Mouse (Mus musculus) limb, embryonic 10.5 days (tissue): ENCODE measurements around the gene Aprt. TPM values are rescaled to one million over a fixed set of nuclear protein-coding genes. Genes with fewer than 3 reads are reported as not detected.

Experiments
- DNase-seq: peaks from one replicate; pipeline ENCODE4 v3.0.0-alpha.2; 2017; ENCODE audit warnings: low spot score
- H3K27ac ChIP-seq: fragments of 300-500 bp; sonication (generic); 2 replicates; pipeline ENCODE4 v1.5.1; 2016; ENCODE audit warnings: mild to moderate bottlenecking
- H3K27me3 ChIP-seq: fragments of 300-500 bp; sonication (generic); 2 replicates; pipeline ENCODE4 v1.6.1; 2016; ENCODE audit warnings: low read depth, mild to moderate bottlenecking; ENCODE audit not compliant: poor library complexity, severe bottlenecking
- H3K36me3 ChIP-seq: fragments of 300-500 bp; sonication (generic); 2 replicates; pipeline ENCODE4 v1.6.1; 2016; ENCODE audit warnings: mild to moderate bottlenecking, moderate library complexity
- H3K4me1 ChIP-seq: fragments of 300-500 bp; sonication (generic); 2 replicates; pipeline ENCODE4 v1.6.1; 2016
- H3K4me3 ChIP-seq: fragments of 300-500 bp; sonication (generic); 2 replicates; pipeline ENCODE4 v1.5.1; 2016; ENCODE audit warnings: mild to moderate bottlenecking, moderate library complexity
- H3K9me3 ChIP-seq: fragments of 300-500 bp; sonication (generic); replicated peaks from 2 replicates; pipeline ENCODE4 v1.6.1; 2016; ENCODE audit warnings: mild to moderate bottlenecking
- whole genome bisulfite sequencing: fragments of 180-500 bp; shearing (Covaris S2); methylation state at CpG from one replicate; pipeline ENCODE4 v1.1.7; 2016; 5-methylcytosine and 5-hydroxymethylcytosine counted together
- polyA plus RNA-seq: library from polyadenylated mRNA; unstranded; fragments of >200 nt; fragmentation: Nextera tagmentation; extraction: Ambion mirVana; gene quantifications from 2 replicates; pipeline ENCODE4 v1.2.1, GENCODE M21; 2016

The Aprt gene
- polyA plus RNA-seq, 1 experiment from 2014 or later, result 285 TPM

DNA sequence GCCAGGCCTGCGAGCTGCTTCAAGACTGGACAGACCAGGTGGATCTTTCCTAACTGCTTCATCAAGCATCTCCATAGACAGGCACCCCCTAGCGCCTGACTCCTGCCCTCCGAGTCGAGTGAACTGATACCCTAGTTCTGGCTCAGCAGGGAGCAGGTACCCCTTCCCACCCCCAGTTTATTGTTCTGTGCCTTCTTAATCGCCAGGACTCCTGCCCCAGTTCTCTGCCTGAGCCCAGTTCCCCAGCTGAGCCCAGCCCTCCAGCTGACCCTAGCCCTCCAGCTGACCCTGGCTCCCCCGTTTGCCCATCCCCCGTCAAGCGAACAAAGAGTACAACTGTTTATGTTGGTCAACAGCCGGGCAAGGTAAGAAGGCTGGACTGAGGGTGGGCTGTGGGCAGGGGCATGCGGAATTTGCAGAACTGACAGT, 7.8 kb downstream of the Aprt start:
- WGBS, result 18% methylated on average over 10 of the region's 10 CpGs
- no peaks in the 10 kb centered on the region for H3K27me3 ChIP-seq
- no peaks in the 10 kb centered on the region for H3K9me3 ChIP-seq
- peak overlapping the region; percentile 98 for H3K4me3 ChIP-seq
- no peak for DNase-seq
- peaks cover 55% of the 10 kb centered on the region for H3K4me1 ChIP-seq
- H3K36me3 ChIP-seq, result peaks cover 56% of the 10 kb centered on the region
- H3K27ac ChIP-seq, result peak overlapping the region; percentile 98

DNA sequence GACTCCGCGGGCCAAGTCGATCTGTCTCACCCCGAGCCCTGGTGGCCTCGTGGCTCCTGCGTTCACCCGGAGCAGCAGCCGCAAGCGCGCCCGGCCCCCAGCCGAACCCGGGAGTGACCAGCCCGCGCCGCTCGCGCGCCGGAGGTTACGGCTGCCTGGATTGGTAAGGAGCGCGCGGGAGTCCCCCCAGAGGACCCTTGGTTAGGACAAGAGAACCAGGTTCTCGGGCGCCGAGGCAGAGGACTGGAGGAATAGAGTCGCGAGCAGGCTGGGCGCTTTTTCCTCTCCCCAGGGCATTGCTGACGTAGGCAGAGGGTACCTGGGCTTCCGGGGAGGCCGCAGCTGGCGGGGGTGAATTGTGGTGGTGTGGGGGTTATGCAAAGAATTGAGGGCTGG, 8.6 kb downstream of the Aprt start:
- Histone ChIP-seq H3K4me1 (peaks cover 53% of the 10 kb centered on the region), H3K27ac (peak overlapping the region; percentile 98), H3K36me3 (peaks cover 48% of the 10 kb centered on the region), H3K27me3 (no peaks in the 10 kb centered on the region), H3K4me3 (peak overlapping the region; percentile 98), H3K9me3 (no peaks in the 10 kb centered on the region)
- no peak for DNase-seq
- under 1% methylated on average over 34 of the region's 34 CpGs for whole genome bisulfite sequencing

- peak; percentile 99 for DNase-seq
- H3K27ac ChIP-seq, result peak within 1 kb of the TSS; percentile 98
- H3K36me3 ChIP-seq, result peaks cover 42% of the 10 kb centered on the region
- H3K27me3 ChIP-seq, result no peaks in the 10 kb centered on the region
- WGBS, result under 1% methylated on average over 62 of the region's 62 CpGs
- H3K4me1 ChIP-seq, result peaks cover 52% of the 10 kb centered on the region
- H3K4me3 ChIP-seq, result peak within 1 kb of the TSS; percentile 98
- no peaks in the 10 kb centered on the region for H3K9me3 ChIP-seq
Measured at GRCm38 (mm10) chr8:122567361-122568108, 9.2 kb downstream of the Aprt start, which contains the start of gene Cdt1. TSS of gene Cdt1 (plus strand) at chr8:122568015.

DNA sequence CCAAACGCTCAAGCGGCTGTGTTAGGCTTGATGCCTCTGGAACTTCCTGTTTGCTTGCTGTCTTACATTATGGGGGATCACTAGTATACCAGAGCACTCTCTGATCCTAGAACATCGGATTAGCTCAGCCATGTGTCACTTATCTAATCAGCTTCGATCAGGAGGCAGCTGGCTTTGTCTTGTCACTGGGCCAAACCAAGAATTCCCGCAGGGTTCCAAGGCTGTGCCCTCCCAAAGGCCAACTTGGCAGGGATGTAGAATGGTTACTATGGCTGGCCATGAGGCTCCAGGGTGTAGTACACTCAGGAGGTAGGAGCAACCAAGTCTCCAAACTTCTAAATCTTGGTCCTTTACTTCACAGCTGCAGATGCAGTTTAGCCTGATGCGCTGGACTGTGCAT, 9.9 kb downstream of the Aprt start:
- peak overlapping the region; percentile 98 for H3K4me3 ChIP-seq
- H3K9me3 ChIP-seq, result no peaks in the 10 kb centered on the region
- peaks cover 49% of the 10 kb centered on the region for H3K4me1 ChIP-seq
- WGBS, result 60% methylated on average over 6 of the region's 6 CpGs
- no peaks in the 10 kb centered on the region for H3K27me3 ChIP-seq
- H3K36me3 ChIP-seq, result peaks cover 35% of the 10 kb centered on the region
- DNase-seq, result no peak
- peak overlapping the region; percentile 98 for H3K27ac ChIP-seq

DNA sequence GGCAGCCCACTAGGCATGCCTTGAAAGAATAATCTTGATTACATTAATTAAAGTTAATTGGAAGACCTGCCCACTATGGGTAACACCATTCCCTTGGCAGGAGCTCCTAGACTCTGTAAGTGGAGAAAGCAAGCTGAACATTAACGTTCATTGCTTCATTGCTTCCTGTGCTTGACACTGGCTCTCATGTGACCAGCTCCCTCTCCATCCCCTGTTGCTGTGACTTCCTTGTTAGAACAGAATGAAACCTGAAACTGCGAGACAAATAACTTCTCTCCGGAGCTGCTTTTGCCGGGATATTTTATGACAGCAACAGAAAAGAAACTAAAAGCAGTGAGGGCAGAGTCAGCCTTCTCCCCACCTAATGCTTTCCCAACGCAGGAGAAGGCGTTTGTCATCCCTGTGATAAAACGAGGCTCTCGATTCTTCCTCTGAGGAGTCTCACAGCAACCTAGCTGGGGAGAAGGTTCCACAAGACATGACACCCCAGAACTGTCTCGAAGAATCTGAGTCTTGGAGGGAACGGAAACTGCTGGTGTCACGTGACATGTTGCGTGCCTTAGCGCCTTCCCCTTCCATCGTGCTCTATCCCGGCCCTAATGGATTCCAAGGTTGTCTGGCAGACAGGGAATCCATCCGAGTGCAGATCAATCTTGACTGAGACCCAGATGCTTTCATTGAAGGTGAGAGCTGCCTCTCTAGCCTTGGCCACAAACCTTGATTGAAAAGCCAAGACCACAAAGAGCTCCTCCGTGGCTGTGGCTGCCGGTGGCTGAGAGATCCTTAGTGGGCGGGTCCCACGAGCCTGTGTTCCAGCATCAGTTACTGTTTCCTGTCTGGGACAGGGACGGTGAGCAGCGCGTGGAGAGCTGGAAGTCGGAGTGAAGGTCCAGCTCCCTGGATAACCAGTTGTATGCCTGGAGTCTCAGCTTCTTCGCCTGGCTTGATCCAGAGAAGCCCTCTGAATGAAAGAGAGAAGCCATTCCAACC, 12.1 kb downstream of the Aprt start:
- Histone ChIP-seq H3K27me3 (no peaks in the 10 kb centered on the region), H3K4me3 (no peak overlapping the region), H3K36me3 (peaks cover 14% of the 10 kb centered on the region), H3K9me3 (no peaks in the 10 kb centered on the region), H3K4me1 (peaks cover 38% of the 10 kb centered on the region), H3K27ac (peak overlapping the region; percentile 42; the same call in 1 of the 2 replicates)
- DNase-seq, result no peak
- 85% methylated on average over 25 of the region's 25 CpGs for WGBS

DNA sequence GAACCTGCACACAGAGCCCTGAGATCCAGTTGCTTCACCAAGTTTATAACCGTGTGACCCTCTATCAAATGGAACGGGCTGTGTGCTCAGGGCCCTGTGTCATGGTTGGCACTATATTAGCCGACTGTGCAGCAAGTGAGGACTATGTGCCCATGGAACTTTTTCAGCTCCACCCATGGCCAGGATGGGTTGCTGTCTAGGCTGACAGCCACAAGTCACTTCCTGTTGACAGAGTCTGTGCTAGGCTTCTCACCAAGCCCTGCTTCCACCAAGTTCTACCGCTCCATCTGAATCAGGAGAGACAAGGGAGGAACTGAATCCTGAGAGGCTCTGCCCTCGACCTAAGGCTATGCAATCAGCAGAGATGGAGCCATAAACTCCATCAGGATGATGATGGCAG, 15.5 kb downstream of the Aprt start:
- peaks cover 4% of the 10 kb centered on the region for H3K36me3 ChIP-seq
- no peak overlapping the region for H3K27ac ChIP-seq
- no peak overlapping the region for H3K4me3 ChIP-seq
- no peak for DNase-seq
- H3K27me3 ChIP-seq, result no peaks in the 10 kb centered on the region
- 81% methylated on average over 5 of the region's 5 CpGs for WGBS
- H3K4me1 ChIP-seq, result peaks cover 40% of the 10 kb centered on the region
- no peaks in the 10 kb centered on the region for H3K9me3 ChIP-seq

- H3K27me3 ChIP-seq, result no peaks in the 10 kb centered on the region
- H3K4me1 ChIP-seq, result peaks cover 33% of the 10 kb centered on the region
- no peaks in the 10 kb centered on the region for H3K9me3 ChIP-seq
- H3K4me3 ChIP-seq, result 0 out of 2 replicates have a peak overlapping the region, but pooled peaks have one; percentile 6
- no peaks in the 10 kb centered on the region for H3K36me3 ChIP-seq
- peak overlapping the region; percentile 37 for H3K27ac ChIP-seq
- 10% methylated on average over 12 of the region's 12 CpGs for WGBS
- DNase-seq, result peak; percentile 56
Measured at GRCm38 (mm10) chr8:122558671-122559349, 17.9 kb downstream of the Aprt start.

GRCm38 (mm10) chr8:122557248-122558038, 19.3 kb downstream of the Aprt start:
- Histone ChIP-seq H3K4me3 (peak overlapping the region; percentile 2; the same call in 1 of the 2 replicates), H3K36me3 (no peaks in the 10 kb centered on the region), H3K4me1 (peaks cover 33% of the 10 kb centered on the region), H3K27ac (peak overlapping the region; percentile 80), H3K9me3 (no peaks in the 10 kb centered on the region), H3K27me3 (no peaks in the 10 kb centered on the region)
- 48% methylated on average over 10 of the region's 10 CpGs for WGBS
- DNase-seq, result no peak

DNA sequence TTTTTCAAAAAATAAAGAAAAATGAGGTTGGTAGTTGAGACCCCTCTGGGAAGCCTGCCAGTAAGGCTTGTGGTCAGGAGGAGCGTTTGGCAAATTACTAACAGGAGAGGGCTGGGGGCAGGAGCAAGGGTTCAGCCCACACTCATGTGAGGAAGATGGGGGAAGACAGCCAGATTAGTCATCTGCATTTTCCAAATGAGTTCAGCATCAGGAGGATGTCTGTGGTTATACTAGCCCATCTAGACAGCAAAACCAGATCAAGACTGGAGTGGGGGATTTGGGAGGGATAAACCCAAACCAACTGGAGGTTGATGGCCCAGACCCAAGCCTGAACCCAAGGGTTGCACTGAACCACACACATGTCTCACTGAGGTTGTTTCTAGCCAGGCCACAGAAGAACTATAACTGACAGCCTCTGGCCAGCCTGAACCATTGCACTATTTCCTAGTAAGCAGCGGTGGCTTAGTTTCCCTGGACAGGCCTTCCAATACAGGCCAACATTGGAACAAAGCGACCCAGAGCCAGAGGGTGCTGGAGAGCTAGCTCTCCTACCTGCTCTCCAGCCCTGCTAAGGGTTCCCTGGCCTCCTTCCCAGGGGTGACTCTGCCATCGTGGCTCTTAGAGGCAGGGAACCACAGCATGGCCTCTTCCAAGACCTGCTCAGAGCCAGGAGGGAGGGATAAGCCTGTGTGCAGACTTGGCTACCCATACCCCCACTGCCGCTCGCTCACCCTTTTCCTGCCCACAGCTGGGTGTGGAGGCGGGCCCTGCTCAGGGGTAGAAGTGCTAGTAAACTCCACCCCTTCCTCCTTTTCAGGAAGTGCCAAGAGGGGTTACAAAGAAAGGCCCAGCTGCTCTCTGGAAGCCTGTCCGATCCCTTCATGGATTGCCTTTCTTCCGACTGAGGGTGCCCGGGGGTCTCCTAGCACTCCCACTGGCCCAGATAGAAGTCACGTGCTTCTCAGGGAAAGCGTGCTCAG, 20.4 kb downstream of the Aprt start:
- H3K27me3 ChIP-seq, result no peaks in the 10 kb centered on the region
- H3K9me3 ChIP-seq, result no peaks in the 10 kb centered on the region
- H3K4me1 ChIP-seq, result peaks cover 38% of the 10 kb centered on the region
- WGBS, result 70% methylated on average over 12 of the region's 12 CpGs
- H3K4me3 ChIP-seq, result no peak overlapping the region
- no peaks in the 10 kb centered on the region for H3K36me3 ChIP-seq
- DNase-seq, result no peak
- H3K27ac ChIP-seq, result peak overlapping the region; percentile 80

DNA sequence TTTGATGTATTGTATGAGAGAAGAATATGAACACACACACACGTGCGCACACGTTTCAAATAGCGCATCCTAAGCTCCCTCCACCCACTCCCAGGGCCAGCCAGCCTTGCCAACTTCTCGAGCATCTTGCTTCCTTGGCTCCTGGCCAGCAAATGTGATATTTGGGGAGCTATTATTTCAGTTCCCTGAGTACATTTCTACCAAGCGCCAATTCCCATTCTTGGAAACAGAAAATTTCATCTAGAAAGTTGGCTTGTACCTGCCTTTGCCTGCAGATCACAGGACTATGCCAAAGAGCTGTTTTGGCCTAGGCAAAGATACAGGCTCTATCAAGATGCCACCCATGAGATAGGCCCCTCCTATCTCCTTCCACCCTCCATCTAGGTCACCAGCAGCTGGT, 21.9 kb downstream of the Aprt start:
- no peak for DNase-seq
- no peak overlapping the region for H3K4me3 ChIP-seq
- H3K9me3 ChIP-seq, result no peaks in the 10 kb centered on the region
- peaks cover 53% of the 10 kb centered on the region for H3K4me1 ChIP-seq
- WGBS, result 93% methylated on average over 6 of the region's 6 CpGs
- H3K27me3 ChIP-seq, result no peaks in the 10 kb centered on the region
- H3K27ac ChIP-seq, result no peak overlapping the region
- H3K36me3 ChIP-seq, result no peaks in the 10 kb centered on the region
